Mouse (Mus musculus): ENCODE measurements at regions not wholly inside any gene's neighbourhood (a gene's known extent, or its start where the extent isn't known, plus 50 kb on each side); places are given as distances from the start of the nearest gene placed in this dataset.

GRCm38 (mm10) chr13:99093269-99093668 is 91.4 kb upstream of the Zfp366 start:
- DNase-seq (ENCODE audit: extremely low read depth), result peak; percentile 66

GRCm38 (mm10) chr13:99092279-99092930 is 92.2 kb upstream of the Zfp366 start:
- peaks cover 1% of the 10 kb centered on the region for H3K27me3 ChIP-seq (replicated peaks)
- no peak overlapping the region for H3K9ac ChIP-seq (ENCODE audit: insufficient read depth, low read depth)
- DNase-seq (ENCODE audit: extremely low read depth), result no peak
- dilution Hi-C loops (cut with MboI; ENCODE audit: extremely low pct_ligation_motif_present, extremely low pct_unique_long_range_greater_than_20kb, low sequenced_read_pairs) (no loop called here), in situ Hi-C loops (cut with MboI; ENCODE audit: low pct_ligation_motif_present, low pct_unique_long_range_greater_than_20kb, low sequenced_read_pairs) (loop anchor here (10.0 kb wide), 1 partner anchor 218 kb away; no protein-coding TSS in a partner anchor)
- H3K27ac ChIP-seq (ENCODE audit: insufficient read depth, low read depth), result no peak overlapping the region
- no peak overlapping the region for H3K4me2 ChIP-seq (ENCODE audit: insufficient read depth, low read depth, poor library complexity, severe bottlenecking)
- H3K36me3 ChIP-seq (replicated peaks in 1 of 2; ENCODE audit: control insufficient read depth in 1 of 2, insufficient read depth in 1 of 2, low read length in 1 of 2), result no peaks in the 10 kb centered on the region
- no peak overlapping the region for H3K4me3 ChIP-seq (replicated peaks in 1 of 3; ENCODE audit: low read depth in 2 of 3, low read length in 2 of 3, poor library complexity in 1 of 3)
- H3K9me3 ChIP-seq (replicated peaks; ENCODE audit: low read length), result no peaks in the 10 kb centered on the region
- peaks cover 2 to 6% of the 10 kb centered on the region in 2 experiments; a peak in 3 of 4 replicates for H3K4me1 ChIP-seq (ENCODE audit: control insufficient read depth in 1 of 2, insufficient read depth in 2 of 2)
- TF ChIP-seq EP300 (IDR thresholded peaks at IDR 0.05; ENCODE audit: low read length) (no peak), NRF1 (IDR thresholded peaks at IDR 0.05; ENCODE audit: low read depth, low read length) (no peak), MAX (IDR thresholded peaks at IDR 0.05; ENCODE audit: low read length) (no peak), TCF12 (IDR thresholded peaks at IDR 0.05; ENCODE audit: low read depth, low read length) (no peak), SMC3 (IDR thresholded peaks at IDR 0.05; ENCODE audit: low read depth, low read length) (no peak), UBTF (IDR thresholded peaks at IDR 0.05; ENCODE audit: low read depth, low read length) (no peak), GABPA (IDR thresholded peaks at IDR 0.05; ENCODE audit: insufficient replicate concordance, low read depth, low read length) (no peak), PAX5 (IDR thresholded peaks at IDR 0.05; ENCODE audit: low read length) (no peak), MXI1 (IDR thresholded peaks at IDR 0.05; ENCODE audit: low read depth, low read length) (no peak), ZKSCAN1 (IDR thresholded peaks at IDR 0.05; ENCODE audit: borderline replicate concordance, low read depth, low read length) (no peak)
- no peaks in the 10 kb centered on the region for H3K79me2 ChIP-seq (replicated peaks; ENCODE audit: control insufficient read depth, extremely low read depth, insufficient read depth, poor library complexity, severe bottlenecking)

More at GRCm38 (mm10) chr13:99093269-99093668, 91.4 kb upstream of the Zfp366 start:
- no peaks in the 10 kb centered on the region for H3K79me2 ChIP-seq (replicated peaks; ENCODE audit: control insufficient read depth, extremely low read depth, insufficient read depth, poor library complexity, severe bottlenecking)
- in situ Hi-C loops (cut with MboI; ENCODE audit: low pct_ligation_motif_present, low pct_unique_long_range_greater_than_20kb, low sequenced_read_pairs), result loop anchor here (10.0 kb wide), 1 partner anchor 218 kb away; no protein-coding TSS in a partner anchor
- peaks cover under 1% of the 10 kb centered on the region for H3K27me3 ChIP-seq (replicated peaks)
- 0 out of 2 replicates have a peak, but pooled peaks have one; percentile 20 for TF ChIP-seq MAFK (IDR thresholded peaks at IDR 0.05; ENCODE audit: insufficient replicate concordance, low read length)
- TF ChIP-seq TCF12 (IDR thresholded peaks at IDR 0.05; ENCODE audit: low read depth, low read length), result peak; percentile 48; the same call in 1 of the 2 replicates
- TF ChIP-seq ZMIZ1 (IDR thresholded peaks at IDR 0.05; ENCODE audit: low read depth, low read length), result no peak
- 0 out of 2 replicates have a peak, but pooled peaks have one; percentile 32 for TF ChIP-seq E2F4 (IDR thresholded peaks at IDR 0.05; ENCODE audit: insufficient replicate concordance, low read depth, low read length)
- TF ChIP-seq NELFE (IDR thresholded peaks at IDR 0.05; ENCODE audit: low read depth, low read length), result no peak
- TF ChIP-seq UBTF (IDR thresholded peaks at IDR 0.05; ENCODE audit: low read depth, low read length), result 0 out of 2 replicates have a peak, but pooled peaks have one; percentile 31
- TF ChIP-seq POLR2AphosphoS2 (IDR thresholded peaks at IDR 0.05; ENCODE audit: low read depth, low read length), result no peak
- 0 out of 2 replicates have a peak, but pooled peaks have one; percentile 15 for TF ChIP-seq NRF1 (IDR thresholded peaks at IDR 0.05; ENCODE audit: low read depth, low read length)
- no peak for TF ChIP-seq CHD2 (IDR thresholded peaks at IDR 0.05; ENCODE audit: low read length)
- TF ChIP-seq MAZ (IDR thresholded peaks at IDR 0.05; ENCODE audit: low read depth, low read length), result no peak
- no peak for TF ChIP-seq USF1 (IDR thresholded peaks at IDR 0.05; ENCODE audit: low read depth, low read length)
- no peak for TF ChIP-seq JUN (IDR thresholded peaks at IDR 0.05; ENCODE audit: insufficient read depth, low read depth, low read length)
- peak; percentile 40 for TF ChIP-seq ZNF384 (IDR thresholded peaks at IDR 0.05; ENCODE audit: low read depth, low read length)
- TF ChIP-seq CHD1 (IDR thresholded peaks at IDR 0.05; ENCODE audit: low read depth, low read length), result 0 out of 2 replicates have a peak, but pooled peaks have one; percentile 49
- TF ChIP-seq SIN3A (IDR thresholded peaks at IDR 0.05; ENCODE audit: low read length), result 0 out of 2 replicates have a peak, but pooled peaks have one; percentile 42
- TF ChIP-seq PAX5 (IDR thresholded peaks at IDR 0.05; ENCODE audit: low read length), result no peak
- no peak for TF ChIP-seq TBP (conservative IDR thresholded peaks at IDR 0.05; ENCODE audit: low read depth, low read length)
- peak in 1 of 2 experiments; percentile 90; a peak in 3 of 4 replicates for TF ChIP-seq CTCF (conservative IDR thresholded peaks at IDR 0.05 in 1 of 2, IDR thresholded peaks at IDR 0.05 in 1 of 2; ENCODE audit: low read depth in 2 of 2, low read length in 2 of 2)
- peak; percentile 33; the same call in 1 of the 2 replicates for TF ChIP-seq MEF2A (IDR thresholded peaks at IDR 0.05; ENCODE audit: borderline replicate concordance, low read depth, low read length)
- TF ChIP-seq RCOR1 (conservative IDR thresholded peaks at IDR 0.05; ENCODE audit: low read depth, low read length), result 0 out of 2 replicates have a peak, but pooled peaks have one; percentile 47
- TF ChIP-seq ELF1 (IDR thresholded peaks at IDR 0.05; ENCODE audit: low read depth, low read length), result peak; percentile 57; the same call in 1 of the 2 replicates
- no peak for TF ChIP-seq GABPA (IDR thresholded peaks at IDR 0.05; ENCODE audit: insufficient replicate concordance, low read depth, low read length)
- TF ChIP-seq SMC3 (IDR thresholded peaks at IDR 0.05; ENCODE audit: low read depth, low read length), result peak; percentile 93
- TF ChIP-seq ETS1 (conservative IDR thresholded peaks at IDR 0.05; ENCODE audit: low read depth, low read length), result no peak; the same call in 1 of the 2 replicates
- peak; percentile 81 for TF ChIP-seq RAD21 (IDR thresholded peaks at IDR 0.05; ENCODE audit: low read depth, low read length)
- peak; percentile 75 for TF ChIP-seq ZC3H11A (IDR thresholded peaks at IDR 0.05; ENCODE audit: low read depth, low read length)
- TF ChIP-seq MXI1 (IDR thresholded peaks at IDR 0.05; ENCODE audit: low read depth, low read length), result peak; percentile 74
- TF ChIP-seq USF2 (conservative IDR thresholded peaks at IDR 0.05; ENCODE audit: low read depth, low read length), result no peak
- TF ChIP-seq IRF4 (IDR thresholded peaks at IDR 0.05; ENCODE audit: low read depth, low read length), result no peak; the same call in 1 of the 2 replicates
- peak; percentile 36; the same call in 1 of the 2 replicates for TF ChIP-seq HCFC1 (IDR thresholded peaks at IDR 0.05; ENCODE audit: low read depth, low read length)
- peak; percentile 35; the same call in 1 of the 2 replicates for TF ChIP-seq BHLHE40 (IDR thresholded peaks at IDR 0.05; ENCODE audit: low read depth, low read length)
- no peak for TF ChIP-seq POLR2A (IDR thresholded peaks at IDR 0.05; ENCODE audit: low read depth, low read length)
- TF ChIP-seq MAX (IDR thresholded peaks at IDR 0.05; ENCODE audit: low read length), result peak; percentile 60
- TF ChIP-seq ZKSCAN1 (IDR thresholded peaks at IDR 0.05; ENCODE audit: borderline replicate concordance, low read depth, low read length), result no peak
- no peak for TF ChIP-seq KAT2A (IDR thresholded peaks at IDR 0.05; ENCODE audit: insufficient replicate concordance, low read length)
- TF ChIP-seq EP300 (IDR thresholded peaks at IDR 0.05; ENCODE audit: low read length), result peak; percentile 28; the same call in 1 of the 2 replicates
- no peak for TF ChIP-seq JUND (conservative IDR thresholded peaks at IDR 0.05; ENCODE audit: low read depth, low read length)
- TF ChIP-seq MYC (IDR thresholded peaks at IDR 0.05; ENCODE audit: low read depth, low read length), result 0 out of 2 replicates have a peak, but pooled peaks have one; percentile 29
- no peaks in the 10 kb centered on the region for H3K36me3 ChIP-seq (replicated peaks in 1 of 2; ENCODE audit: control insufficient read depth in 1 of 2, insufficient read depth in 1 of 2, low read length in 1 of 2)
- H3K4me1 ChIP-seq (ENCODE audit: control insufficient read depth in 1 of 2, insufficient read depth in 2 of 2), result peaks cover 2 to 6% of the 10 kb centered on the region in 2 experiments; a peak in 3 of 4 replicates
- no peak overlapping the region for H3K27ac ChIP-seq (ENCODE audit: insufficient read depth, low read depth)
- dilution Hi-C loops (cut with MboI; ENCODE audit: extremely low pct_ligation_motif_present, extremely low pct_unique_long_range_greater_than_20kb, low sequenced_read_pairs), result no loop called here
- H3K4me2 ChIP-seq (ENCODE audit: insufficient read depth, low read depth, poor library complexity, severe bottlenecking), result no peak overlapping the region
- H3K4me3 ChIP-seq (replicated peaks in 1 of 3; ENCODE audit: low read depth in 2 of 3, low read length in 2 of 3, poor library complexity in 1 of 3), result no peak overlapping the region
- no peaks in the 10 kb centered on the region for H3K9me3 ChIP-seq (replicated peaks; ENCODE audit: low read length)
- no peak overlapping the region for H3K9ac ChIP-seq (ENCODE audit: insufficient read depth, low read depth)
